Mouse (Mus musculus): ENCODE measurements around the gene Rasgrp2. TPM values are rescaled to one million over a fixed set of nuclear protein-coding genes. Genes with fewer than 3 reads are reported as not detected.
A peak's percentile ranks its signal among the peaks of the same experiment; 100 is the strongest.

Gene Rasgrp2
- polyA plus RNA-seq, 1 experiment from 2014 or later = 32.0 TPM

DNA sequence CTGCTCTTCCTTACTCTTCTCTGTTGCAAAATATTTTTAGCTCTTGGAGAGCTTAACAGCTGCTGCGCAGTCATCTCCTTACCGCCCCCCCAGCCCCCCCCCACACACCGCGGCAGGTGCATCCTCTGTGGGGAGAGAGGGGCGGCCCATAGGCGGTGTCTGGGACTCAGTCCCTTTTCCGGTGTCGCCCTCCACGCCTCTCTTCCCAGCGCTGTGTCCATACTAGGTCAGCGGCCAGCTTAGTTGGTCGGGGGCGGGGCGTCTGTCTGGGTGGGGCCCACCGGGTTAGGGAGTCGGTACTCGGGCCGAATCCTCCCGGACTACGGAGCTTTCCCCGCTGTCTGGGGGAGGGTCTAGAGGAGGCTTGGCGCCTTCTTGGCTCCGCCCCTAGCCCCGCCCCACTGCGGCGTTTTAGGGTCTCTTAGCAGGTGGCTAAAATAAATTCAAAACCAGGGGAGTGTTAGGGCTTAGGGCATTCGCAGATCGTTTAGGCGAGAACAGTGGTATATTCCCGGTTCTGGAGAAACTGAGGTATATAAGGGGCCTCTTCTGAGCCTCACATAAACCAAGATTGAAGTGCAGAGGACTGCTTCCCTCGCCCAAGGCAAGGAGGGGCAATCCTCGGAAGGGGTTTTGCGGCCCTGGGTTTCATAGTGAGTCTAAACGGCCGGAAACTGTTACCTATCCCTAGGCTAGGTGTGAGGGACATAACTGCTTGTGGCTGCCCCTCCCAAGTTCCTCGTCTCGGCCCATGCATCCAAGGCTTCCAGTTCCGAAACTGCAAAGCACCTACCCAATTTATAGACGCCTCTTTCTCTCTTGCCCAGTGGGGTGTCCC is 474 bp upstream of the Rasgrp2 start:
- WGBS = under 1% methylated on average over 39 of the region's 39 CpGs
- peaks cover 49% of the 10 kb centered on the region for H3K4me1 ChIP-seq
- peak; percentile 49 for ATAC-seq (ENCODE audit: insufficient number of reproducible peaks, insufficient read depth, low FRiP score, low TSS enrichment, low read depth)
- H3K9me3 ChIP-seq = no peaks in the 10 kb centered on the region
- H3K4me2 ChIP-seq = peak overlapping the region; percentile 99
- peak overlapping the region; percentile 7; the same call in 1 of the 2 replicates for H3K27ac ChIP-seq
- peak overlapping the region; percentile 75; the same call in 1 of the 2 replicates for H3K9ac ChIP-seq
- no peaks in the 10 kb centered on the region for H3K36me3 ChIP-seq
- peak overlapping the region; percentile 64 for H3K4me3 ChIP-seq
- peaks cover 65% of the 10 kb centered on the region for H3K27me3 ChIP-seq

DNA sequence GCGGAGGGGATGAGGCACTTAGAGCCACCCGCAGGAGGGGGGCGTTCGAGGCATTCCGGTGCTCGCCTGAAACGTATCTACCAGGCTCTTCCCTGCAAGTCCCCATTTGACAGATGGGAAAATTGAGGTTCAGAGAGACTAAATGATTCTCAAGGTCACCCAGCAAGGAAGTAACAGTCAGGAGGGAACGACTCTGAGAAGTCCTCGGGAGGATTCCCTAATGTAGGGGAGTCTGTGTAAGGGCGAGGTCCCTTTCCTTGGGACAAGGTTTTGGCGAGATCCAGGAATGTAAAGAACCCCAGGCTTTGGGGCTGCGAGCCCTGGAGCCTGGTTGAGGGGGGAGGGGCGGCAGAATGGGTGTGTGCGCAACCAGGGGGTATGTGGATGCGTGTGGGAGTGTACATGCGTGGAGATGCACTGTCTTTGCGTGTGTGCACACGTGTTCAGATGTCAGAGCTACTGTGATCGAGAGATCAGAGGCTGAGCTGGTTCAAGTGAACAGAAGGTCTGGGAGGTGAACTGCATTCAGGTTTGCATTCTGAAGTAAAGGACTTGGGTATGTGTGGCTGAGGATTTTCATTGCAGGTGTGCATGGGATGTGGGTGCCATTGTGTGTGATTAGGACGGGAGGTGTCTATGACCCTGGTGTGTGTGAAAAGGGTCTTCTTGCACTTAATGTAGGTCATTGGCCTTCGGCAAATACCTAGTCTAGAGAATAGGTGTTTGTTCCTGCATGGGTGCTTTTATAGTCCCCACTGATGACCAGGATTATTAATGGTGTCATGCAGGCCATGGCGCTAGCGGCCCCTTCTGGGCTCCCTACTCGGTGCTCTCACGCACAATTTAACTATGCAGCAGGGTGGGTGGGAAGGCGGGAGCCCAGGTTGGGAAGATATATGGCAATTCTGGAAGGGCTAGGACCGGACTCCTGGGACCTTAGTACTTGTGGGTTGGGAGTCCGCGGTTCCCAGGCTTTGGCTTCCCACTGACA is 1.3 kb downstream of the Rasgrp2 start:
- Histone ChIP-seq H3K9ac (peak overlapping the region; percentile 75), H3K27ac (peak overlapping the region; percentile 33; the same call in 1 of the 2 replicates), H3K4me1 (peaks cover 49% of the 10 kb centered on the region), H3K27me3 (peaks cover 68% of the 10 kb centered on the region), H3K4me3 (peak overlapping the region; percentile 64), H3K36me3 (no peaks in the 10 kb centered on the region), H3K9me3 (no peaks in the 10 kb centered on the region), H3K4me2 (peak overlapping the region; percentile 99)
- no peak for ATAC-seq (ENCODE audit: insufficient number of reproducible peaks, insufficient read depth, low FRiP score, low TSS enrichment, low read depth)
- 4% methylated on average over 29 of the region's 29 CpGs for WGBS

DNA sequence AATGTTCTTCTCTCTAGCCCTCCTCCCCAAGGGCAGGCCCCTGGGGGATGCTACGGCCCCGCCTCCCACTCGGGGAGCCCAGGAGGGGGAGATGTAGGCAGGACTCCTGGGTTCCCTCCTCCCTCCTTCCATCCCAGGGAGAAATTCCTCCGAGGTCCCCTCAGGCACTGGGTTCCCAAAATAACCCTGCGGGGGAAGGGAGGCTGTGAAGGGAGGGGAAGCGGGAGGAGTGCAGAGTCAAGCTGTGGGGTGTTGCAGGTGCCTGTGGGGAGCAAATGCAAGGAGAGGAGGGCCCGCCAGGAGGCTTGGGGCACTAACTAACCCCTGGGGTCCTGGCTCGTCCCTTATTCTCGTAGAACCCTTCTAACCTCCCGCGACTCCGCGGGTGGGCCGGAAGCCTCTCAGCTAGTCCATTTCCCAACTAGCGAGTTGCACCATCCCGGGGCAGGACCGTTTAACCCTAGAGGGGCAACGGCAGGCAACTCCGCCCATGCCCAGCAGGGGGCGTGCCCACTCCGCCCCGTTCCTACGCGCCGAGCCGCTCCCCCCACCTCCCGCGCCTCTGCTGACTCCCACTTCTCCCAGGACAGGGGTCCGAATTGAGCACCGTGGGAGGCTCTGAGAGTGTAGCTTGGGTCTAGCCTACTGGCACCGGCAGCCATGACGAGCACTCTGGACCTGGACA is 2.1 kb downstream of the Rasgrp2 start:
- H3K4me3 ChIP-seq = peak overlapping the region; percentile 64
- ATAC-seq (ENCODE audit: insufficient number of reproducible peaks, insufficient read depth, low FRiP score, low TSS enrichment, low read depth) = no peak
- H3K27ac ChIP-seq = peak overlapping the region; percentile 28; the same call in 1 of the 2 replicates
- whole genome bisulfite sequencing = under 1% methylated on average over 32 of the region's 32 CpGs
- H3K36me3 ChIP-seq = no peaks in the 10 kb centered on the region
- H3K4me2 ChIP-seq = peak overlapping the region; percentile 99
- peaks cover 49% of the 10 kb centered on the region for H3K4me1 ChIP-seq
- H3K9me3 ChIP-seq = no peaks in the 10 kb centered on the region
- H3K9ac ChIP-seq = peak overlapping the region; percentile 68
- H3K27me3 ChIP-seq = peaks cover 68% of the 10 kb centered on the region

DNA sequence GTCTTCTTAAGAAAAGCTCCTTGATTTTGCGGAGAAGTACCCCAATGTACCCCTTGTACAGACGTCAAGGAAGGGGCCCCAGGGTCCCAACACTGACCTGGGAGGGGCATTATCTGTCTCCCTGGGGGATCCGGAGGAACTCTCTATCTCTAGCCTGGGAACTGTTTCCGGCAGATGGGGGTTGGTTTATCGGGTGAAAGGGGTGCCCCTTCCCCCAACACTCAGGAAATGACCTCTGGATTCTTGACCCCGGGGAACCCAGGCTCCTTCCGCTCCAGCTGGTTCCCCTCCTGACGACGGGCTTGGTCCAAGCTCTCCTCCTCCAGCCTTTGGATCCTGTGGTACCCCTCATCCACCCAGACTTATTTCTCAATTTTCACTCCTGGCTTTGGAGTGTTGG is 2.8 kb downstream of the Rasgrp2 start:
- Histone ChIP-seq H3K9ac (peak overlapping the region; percentile 68; the same call in 1 of the 2 replicates), H3K9me3 (no peaks in the 10 kb centered on the region), H3K4me3 (peak overlapping the region; percentile 64), H3K4me2 (peak overlapping the region; percentile 99), H3K4me1 (peaks cover 49% of the 10 kb centered on the region), H3K27me3 (peaks cover 68% of the 10 kb centered on the region), H3K27ac (no peak overlapping the region), H3K36me3 (no peaks in the 10 kb centered on the region)
- ATAC-seq (ENCODE audit: insufficient number of reproducible peaks, insufficient read depth, low FRiP score, low TSS enrichment, low read depth) = no peak
- WGBS = 8% methylated on average over 9 of the region's 9 CpGs

DNA sequence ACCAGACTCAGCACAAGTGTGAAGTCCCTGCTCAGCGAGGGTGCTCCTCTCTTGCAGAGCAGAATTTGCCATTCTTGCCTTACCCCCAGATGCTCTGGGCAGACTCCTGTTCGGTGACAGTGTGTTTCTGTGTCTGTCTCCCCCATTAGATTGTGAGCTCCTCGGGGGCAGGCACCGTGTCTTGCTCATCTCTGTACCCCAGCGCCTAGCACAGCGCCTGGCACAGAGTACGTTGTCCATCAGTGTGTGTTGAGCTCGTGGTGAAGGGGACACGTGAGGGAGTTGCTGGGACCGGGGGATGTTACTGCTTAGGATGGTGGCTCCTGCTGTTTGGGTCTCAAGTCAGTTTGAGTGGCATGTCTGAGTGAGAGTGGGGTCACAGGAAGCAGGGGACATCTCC is 4.7 kb downstream of the Rasgrp2 start:
- Histone ChIP-seq H3K4me1 (peaks cover 43% of the 10 kb centered on the region), H3K9ac (no peak overlapping the region), H3K36me3 (no peaks in the 10 kb centered on the region), H3K27ac (no peak overlapping the region), H3K9me3 (no peaks in the 10 kb centered on the region), H3K4me3 (no peak overlapping the region), H3K27me3 (peaks cover 51% of the 10 kb centered on the region), H3K4me2 (no peak overlapping the region)
- no peak for ATAC-seq (ENCODE audit: insufficient number of reproducible peaks, insufficient read depth, low FRiP score, low TSS enrichment, low read depth)
- WGBS = 81% methylated on average over 10 of the region's 10 CpGs

DNA sequence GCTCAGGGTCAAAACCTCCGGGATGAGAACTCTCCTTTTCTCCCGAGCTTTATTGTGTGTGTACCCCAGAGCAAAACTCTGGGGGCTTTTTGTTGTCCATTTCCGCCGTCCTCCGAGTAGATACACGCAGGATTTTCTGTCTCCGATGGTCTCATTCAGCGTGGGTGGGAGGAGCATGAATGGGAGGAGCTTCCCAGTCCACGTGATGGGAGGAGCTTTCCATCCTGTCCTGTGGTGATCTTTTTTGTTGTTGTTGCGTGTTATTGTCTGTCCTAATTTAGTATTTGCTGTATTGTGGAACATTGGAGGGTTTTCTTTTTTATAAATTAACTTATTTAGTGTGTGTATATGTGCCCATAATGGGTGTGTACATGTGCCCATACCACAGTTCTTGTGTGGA is 6.3 kb downstream of the Rasgrp2 start:
- ATAC-seq (ENCODE audit: insufficient number of reproducible peaks, insufficient read depth, low FRiP score, low TSS enrichment, low read depth) = no peak
- no peak overlapping the region for H3K4me2 ChIP-seq
- 70% methylated on average over 10 of the region's 10 CpGs for WGBS
- H3K27ac ChIP-seq = no peak overlapping the region
- peaks cover 28% of the 10 kb centered on the region for H3K4me1 ChIP-seq
- no peaks in the 10 kb centered on the region for H3K36me3 ChIP-seq
- H3K4me3 ChIP-seq = no peak overlapping the region
- H3K27me3 ChIP-seq = peaks cover 35% of the 10 kb centered on the region
- no peaks in the 10 kb centered on the region for H3K9me3 ChIP-seq
- no peak overlapping the region for H3K9ac ChIP-seq

DNA sequence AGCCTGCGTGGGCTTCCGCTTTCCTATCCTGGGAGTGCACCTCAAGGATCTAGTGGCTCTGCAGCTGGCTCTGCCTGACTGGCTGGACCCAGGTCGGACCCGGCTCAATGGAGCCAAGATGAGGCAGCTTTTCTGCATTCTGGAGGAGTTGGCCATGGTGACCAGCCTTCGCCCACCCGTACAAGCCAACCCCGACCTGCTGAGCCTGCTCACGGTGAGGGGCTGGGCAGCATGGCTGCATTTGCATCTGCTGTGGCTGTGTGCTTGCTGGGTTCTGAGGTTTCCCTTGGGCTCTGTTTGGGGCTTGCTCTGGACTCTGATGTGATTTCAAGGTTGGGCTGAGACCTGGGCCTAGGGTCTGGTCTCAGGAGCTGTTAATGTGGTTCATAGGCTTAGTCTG is 8.0 kb downstream of the Rasgrp2 start:
- Histone ChIP-seq H3K36me3 (no peaks in the 10 kb centered on the region), H3K4me3 (no peak overlapping the region), H3K27ac (no peak overlapping the region), H3K4me2 (no peak overlapping the region), H3K27me3 (peaks cover 18% of the 10 kb centered on the region), H3K4me1 (peaks cover 12% of the 10 kb centered on the region), H3K9me3 (no peaks in the 10 kb centered on the region), H3K9ac (no peak overlapping the region)
- whole genome bisulfite sequencing = 76% methylated on average over 8 of the region's 8 CpGs
- ATAC-seq (ENCODE audit: insufficient number of reproducible peaks, insufficient read depth, low FRiP score, low TSS enrichment, low read depth) = no peak

DNA sequence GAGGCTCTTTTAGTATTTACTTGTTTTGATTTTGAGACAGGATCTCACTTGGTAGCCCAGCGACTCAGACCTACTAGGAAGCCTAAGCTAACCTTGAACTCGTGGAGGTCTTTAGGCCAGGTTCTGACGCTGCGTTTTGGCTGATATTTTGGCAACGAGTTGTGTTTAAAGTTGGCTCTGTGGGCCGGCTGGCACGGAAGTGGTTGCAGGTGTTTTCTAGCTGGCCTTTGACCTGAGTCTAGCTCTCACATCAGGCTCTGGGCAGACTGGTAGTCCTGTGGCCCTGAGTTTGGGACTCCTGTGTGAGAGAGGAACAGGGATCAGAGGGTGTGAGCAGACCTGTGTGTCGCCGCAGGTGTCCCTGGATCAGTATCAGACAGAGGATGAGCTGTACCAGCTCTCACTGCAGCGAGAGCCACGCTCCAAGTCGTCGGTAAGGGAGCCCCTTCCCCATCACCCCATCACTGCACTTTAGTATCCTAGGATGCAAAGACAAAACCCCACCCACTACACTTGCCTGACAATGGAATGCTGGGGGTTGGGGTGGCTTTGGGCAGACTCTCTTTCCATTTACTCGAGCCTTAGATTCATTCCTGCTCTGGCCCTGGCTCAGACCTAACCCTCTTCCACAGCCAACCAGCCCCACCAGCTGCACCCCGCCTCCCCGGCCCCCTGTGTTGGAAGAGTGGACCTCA is 8.8 kb downstream of the Rasgrp2 start:
- no peak overlapping the region for H3K4me3 ChIP-seq
- peaks cover 10% of the 10 kb centered on the region; the same call in 1 of the 2 replicates for H3K4me1 ChIP-seq
- no peaks in the 10 kb centered on the region for H3K36me3 ChIP-seq
- H3K27ac ChIP-seq = no peak overlapping the region
- 41% methylated on average over 16 of the region's 16 CpGs for WGBS
- H3K9me3 ChIP-seq = no peaks in the 10 kb centered on the region
- no peak for ATAC-seq (ENCODE audit: insufficient number of reproducible peaks, insufficient read depth, low FRiP score, low TSS enrichment, low read depth)
- H3K27me3 ChIP-seq = peaks cover 10% of the 10 kb centered on the region
- no peak overlapping the region for H3K4me2 ChIP-seq
- peak overlapping the region; percentile 27; the same call in 1 of the 2 replicates for H3K9ac ChIP-seq

DNA sequence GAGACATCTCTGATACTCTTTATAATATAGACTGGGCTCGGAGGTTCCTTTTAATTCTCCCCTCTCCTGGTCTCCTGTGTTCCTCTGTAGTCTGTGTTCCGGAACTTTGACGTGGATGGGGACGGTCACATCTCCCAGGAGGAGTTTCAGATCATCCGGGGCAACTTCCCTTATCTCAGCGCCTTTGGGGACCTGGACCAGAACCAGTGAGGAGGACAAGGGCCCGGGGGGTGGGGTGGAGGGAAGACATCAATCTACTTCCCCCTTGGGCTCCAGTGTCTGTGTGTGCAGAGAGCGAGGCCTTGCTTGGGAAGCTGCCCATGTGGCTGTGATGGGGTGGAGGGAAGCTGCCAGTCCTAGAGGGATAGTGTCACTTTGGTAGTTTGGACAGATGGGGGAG is 9.6 kb downstream of the Rasgrp2 start:
- 83% methylated on average over 8 of the region's 8 CpGs for WGBS
- no peak overlapping the region for H3K4me3 ChIP-seq
- H3K9me3 ChIP-seq = no peaks in the 10 kb centered on the region
- no peak overlapping the region for H3K9ac ChIP-seq
- ATAC-seq (ENCODE audit: insufficient number of reproducible peaks, insufficient read depth, low FRiP score, low TSS enrichment, low read depth) = no peak
- H3K27ac ChIP-seq = no peak overlapping the region
- no peak overlapping the region for H3K4me2 ChIP-seq
- H3K4me1 ChIP-seq = peaks cover 9% of the 10 kb centered on the region; the same call in 1 of the 2 replicates
- H3K27me3 ChIP-seq = peaks cover 2% of the 10 kb centered on the region
- no peaks in the 10 kb centered on the region for H3K36me3 ChIP-seq

DNA sequence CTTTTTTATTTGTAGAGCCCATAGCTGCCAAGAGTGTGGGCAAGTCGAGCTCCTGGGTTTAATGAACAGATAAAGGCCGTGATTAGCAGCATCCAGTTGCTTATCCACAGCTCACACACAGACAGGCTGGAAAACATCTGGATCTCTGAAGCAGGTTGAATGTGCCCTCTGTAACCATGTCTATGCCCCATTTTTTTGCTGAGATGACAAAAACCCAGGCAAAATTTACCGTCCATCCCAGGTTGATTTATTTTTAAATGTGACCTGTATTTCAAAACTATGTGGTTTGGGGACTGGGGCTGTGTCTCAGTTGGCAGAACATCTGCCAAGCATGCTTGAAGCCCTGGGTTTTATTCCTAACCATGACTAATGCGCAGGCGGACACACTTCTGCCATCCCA is 10.0 kb downstream of the Rasgrp2 start:
- peaks cover 10% of the 10 kb centered on the region; the same call in 1 of the 2 replicates for H3K4me1 ChIP-seq
- WGBS = 62% methylated on average over 5 of the region's 5 CpGs
- H3K36me3 ChIP-seq = no peaks in the 10 kb centered on the region
- H3K27ac ChIP-seq = no peak overlapping the region
- no peak overlapping the region for H3K4me2 ChIP-seq
- H3K4me3 ChIP-seq = no peak overlapping the region
- no peak for ATAC-seq (ENCODE audit: insufficient number of reproducible peaks, insufficient read depth, low FRiP score, low TSS enrichment, low read depth)
- no peak overlapping the region for H3K9ac ChIP-seq
- H3K27me3 ChIP-seq = no peaks in the 10 kb centered on the region; the same call in 1 of the 2 replicates
- H3K9me3 ChIP-seq = no peaks in the 10 kb centered on the region

Data from embryonic facial prominence, embryonic 13.5 days (tissue).